Mouse (Mus musculus) stomach, embryonic 14.5 days (tissue): ENCODE data around the gene Tln2. TPM values are rescaled to one million over a fixed set of nuclear protein-coding genes. Genes with fewer than 3 reads are reported as not detected.

ENCODE experiments used
- ATAC-seq: fragments of 200-750 bp; cut with Nextera tagmentation; 2 replicates; pipeline ENCODE4 v1.8.0; 2017; ENCODE audit warnings: low read depth, moderate TSS enrichment; ENCODE audit not compliant: insufficient number of reproducible peaks, insufficient read depth, low FRiP score
- H3K27ac ChIP-seq: fragments of 300-500 bp; sonication (generic); 2 replicates; pipeline ENCODE4 v1.5.1; 2014; ENCODE audit warnings: mild to moderate bottlenecking, low read length, moderate library complexity, mixed read lengths
- H3K27me3 ChIP-seq: fragments of 300-500 bp; sonication (generic); 2 replicates; pipeline ENCODE4 v1.6.1; 2014; ENCODE audit warnings: low read length, control low read depth, mixed read lengths; ENCODE audit not compliant: control insufficient read depth, insufficient read depth
- H3K36me3 ChIP-seq: fragments of 300-500 bp; sonication (generic); 2 replicates; pipeline ENCODE4 v1.6.1; 2014; ENCODE audit warnings: mild to moderate bottlenecking, control low read depth, low read length, moderate library complexity, mixed read lengths; ENCODE audit not compliant: control insufficient read depth, insufficient read depth
- H3K4me1 ChIP-seq: fragments of 300-500 bp; sonication (generic); 2 replicates; pipeline ENCODE4 v1.6.1; 2014; ENCODE audit warnings: low read length, control low read depth, mixed read lengths; ENCODE audit not compliant: control insufficient read depth, insufficient read depth
- H3K4me2 ChIP-seq: fragments of 300-500 bp; sonication (generic); replicated peaks from 2 replicates; pipeline ENCODE4 v1.6.1; 2014; ENCODE audit warnings: low read depth, low read length, control low read depth
- H3K4me3 ChIP-seq: fragments of 300-500 bp; sonication (generic); 2 replicates; pipeline ENCODE4 v1.5.1; 2014; ENCODE audit warnings: low read depth, low read length, control low read depth
- H3K9ac ChIP-seq: fragments of 300-500 bp; sonication (generic); replicated peaks from 2 replicates; pipeline ENCODE4 v1.6.1; 2014; ENCODE audit warnings: low read depth, mild to moderate bottlenecking, control low read depth, low read length, moderate library complexity, mixed read lengths
- H3K9me3 ChIP-seq: fragments of 300-500 bp; sonication (generic); 2 replicates; pipeline ENCODE4 v1.6.1; 2016; ENCODE audit warnings: low read depth, low read length, control low read depth; ENCODE audit not compliant: control insufficient read depth
- WGBS: fragments of 180-500 bp; shearing (Covaris S2); extraction: QIAGEN DNeasy Blood & Tissue Kit; methylation state at CpG from one replicate; pipeline ENCODE4 v1.1.7; 2014; 5-methylcytosine and 5-hydroxymethylcytosine counted together
- polyA plus RNA-seq: library from polyadenylated mRNA; unstranded; fragments of >200 nt; fragmentation: Nextera tagmentation; extraction: Ambion mirVana; gene quantifications from 2 replicates; pipeline ENCODE4 v1.2.1, GENCODE M21; 2014

The Tln2 gene
- polyA plus RNA-seq, 1 experiment from 2014 or later: 56.1 TPM

GRCm38 (mm10) chr9:67241683-67242082 is 317.8 kb downstream of the Tln2 start:
- ATAC-seq: no peak
- no peaks in the 10 kb centered on the region for H3K27me3 ChIP-seq
- H3K36me3 ChIP-seq: no peaks in the 10 kb centered on the region
- no peak overlapping the region for H3K9ac ChIP-seq
- H3K4me1 ChIP-seq: no peaks in the 10 kb centered on the region
- WGBS: 84% methylated on average over 5 of the region's 5 CpGs
- H3K4me2 ChIP-seq: no peak overlapping the region
- no peaks in the 10 kb centered on the region for H3K9me3 ChIP-seq
- no peak overlapping the region for H3K27ac ChIP-seq
- no peak overlapping the region for H3K4me3 ChIP-seq

- no peak for ATAC-seq
- H3K27ac ChIP-seq: no peak overlapping the region
Measured at GRCm38 (mm10) chr9:67240456-67240855, 319.0 kb downstream of the Tln2 start.

GRCm38 (mm10) chr9:67236987-67237386 is 322.5 kb downstream of the Tln2 start:
- 59% methylated on average over 3 of the region's 3 CpGs for WGBS
- no peak overlapping the region for H3K4me2 ChIP-seq
- H3K9me3 ChIP-seq: no peaks in the 10 kb centered on the region
- no peaks in the 10 kb centered on the region for H3K36me3 ChIP-seq
- no peaks in the 10 kb centered on the region for H3K27me3 ChIP-seq
- no peak overlapping the region for H3K4me3 ChIP-seq
- H3K9ac ChIP-seq: no peak overlapping the region
- H3K27ac ChIP-seq: no peak overlapping the region
- H3K4me1 ChIP-seq: peaks cover 5% of the 10 kb centered on the region
- no peak for ATAC-seq

More at GRCm38 (mm10) chr9:67240456-67240855, 319.0 kb downstream of the Tln2 start:
- 76% methylated on average over 9 of the region's 9 CpGs for WGBS
- Histone ChIP-seq H3K9me3 (no peaks in the 10 kb centered on the region), H3K9ac (no peak overlapping the region), H3K36me3 (no peaks in the 10 kb centered on the region), H3K4me2 (no peak overlapping the region), H3K27me3 (no peaks in the 10 kb centered on the region), H3K4me3 (no peak overlapping the region), H3K4me1 (no peaks in the 10 kb centered on the region)

GRCm38 (mm10) chr9:67235441-67236217 is 323.9 kb downstream of the Tln2 start:
- H3K9me3 ChIP-seq: no peaks in the 10 kb centered on the region
- peak overlapping the region; percentile 68 for H3K27ac ChIP-seq
- H3K36me3 ChIP-seq: no peaks in the 10 kb centered on the region
- ATAC-seq: peak; percentile 81; the same call in 1 of the 2 replicates
- peaks cover 5% of the 10 kb centered on the region for H3K4me1 ChIP-seq
- H3K9ac ChIP-seq: no peak overlapping the region
- 26% methylated on average over 12 of the region's 12 CpGs for WGBS
- H3K4me2 ChIP-seq: no peak overlapping the region
- H3K4me3 ChIP-seq: no peak overlapping the region
- no peaks in the 10 kb centered on the region for H3K27me3 ChIP-seq

GRCm38 (mm10) chr9:67229033-67229432 is 330.5 kb downstream of the Tln2 start:
- Histone ChIP-seq H3K9ac (no peak overlapping the region), H3K27ac (no peak overlapping the region), H3K36me3 (peaks cover 9% of the 10 kb centered on the region; the same call in 1 of the 2 replicates), H3K4me1 (no peaks in the 10 kb centered on the region), H3K4me3 (no peak overlapping the region), H3K9me3 (no peaks in the 10 kb centered on the region), H3K27me3 (no peaks in the 10 kb centered on the region), H3K4me2 (no peak overlapping the region)
- WGBS: 70% methylated on average over 5 of the region's 5 CpGs
- no peak for ATAC-seq

GRCm38 (mm10) chr9:67220388-67220787 is 339.1 kb downstream of the Tln2 start:
- H3K9me3 ChIP-seq: no peaks in the 10 kb centered on the region
- no peak overlapping the region for H3K4me2 ChIP-seq
- H3K4me1 ChIP-seq: 0 out of 2 replicates have a peak, but pooled peaks cover 4% of the 10 kb centered on the region
- no peak for ATAC-seq
- no peaks in the 10 kb centered on the region for H3K27me3 ChIP-seq
- H3K4me3 ChIP-seq: no peak overlapping the region
- WGBS: 62% methylated on average over 3 of the region's 3 CpGs
- H3K36me3 ChIP-seq: peaks cover 5% of the 10 kb centered on the region
- no peak overlapping the region for H3K9ac ChIP-seq
- no peak overlapping the region for H3K27ac ChIP-seq

GRCm38 (mm10) chr9:67218001-67218400 is 341.5 kb downstream of the Tln2 start:
- Histone ChIP-seq H3K9me3 (no peaks in the 10 kb centered on the region), H3K36me3 (peaks cover 5% of the 10 kb centered on the region), H3K27me3 (no peaks in the 10 kb centered on the region), H3K9ac (no peak overlapping the region), H3K4me2 (no peak overlapping the region), H3K4me3 (no peak overlapping the region), H3K4me1 (0 out of 2 replicates have a peak, but pooled peaks cover 4% of the 10 kb centered on the region), H3K27ac (no peak overlapping the region)
- 76% methylated on average over 9 of the region's 9 CpGs for WGBS
- ATAC-seq: no peak

- no peak for ATAC-seq
- H3K9me3 ChIP-seq: no peaks in the 10 kb centered on the region
- no peaks in the 10 kb centered on the region for H3K27me3 ChIP-seq
- no peak overlapping the region for H3K4me3 ChIP-seq
- H3K36me3 ChIP-seq: no peaks in the 10 kb centered on the region
- H3K4me2 ChIP-seq: no peak overlapping the region
- WGBS: 59% methylated on average over 3 of the region's 3 CpGs
- H3K27ac ChIP-seq: no peak overlapping the region
- H3K4me1 ChIP-seq: 0 out of 2 replicates have a peak, but pooled peaks cover 4% of the 10 kb centered on the region
- no peak overlapping the region for H3K9ac ChIP-seq
Measured at GRCm38 (mm10) chr9:67214191-67214985, 345.1 kb downstream of the Tln2 start.
